Mouse (Mus musculus): ENCODE data around the gene Folr1.

Folr1 gene

DNA sequence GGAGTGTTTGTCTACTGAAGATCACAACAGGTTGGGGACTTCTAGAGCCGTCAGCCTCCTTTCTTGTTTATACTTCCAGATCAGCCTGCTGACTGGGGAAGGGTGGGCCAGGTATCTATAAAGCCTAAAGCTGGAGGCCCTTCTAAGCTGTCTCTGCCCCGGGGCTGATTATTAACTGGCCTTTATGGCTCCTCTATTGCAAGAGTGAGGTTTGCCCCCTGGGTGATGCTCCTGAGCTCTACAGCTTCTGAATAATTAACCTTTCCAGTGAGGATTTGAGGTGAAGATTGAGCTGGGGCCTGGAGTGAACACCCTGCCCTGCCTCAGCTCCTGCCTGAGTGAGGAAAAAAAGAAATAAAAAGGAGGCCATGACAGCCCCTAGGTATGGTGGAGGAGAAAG lies at the start of gene Folr1:
TSS of gene Folr1 (minus strand) at position 160 of the 400 bp plus-strand sequence.
- in situ Hi-C loops (cut with MboI; ENCODE audit: unreplicated experiment in 2 of 2), result loop anchor here in 1 of 2 experiments (25.0 kb wide), 1 partner anchor 208 kb away; the partner anchor contains the start of gene Clpb

DNA sequence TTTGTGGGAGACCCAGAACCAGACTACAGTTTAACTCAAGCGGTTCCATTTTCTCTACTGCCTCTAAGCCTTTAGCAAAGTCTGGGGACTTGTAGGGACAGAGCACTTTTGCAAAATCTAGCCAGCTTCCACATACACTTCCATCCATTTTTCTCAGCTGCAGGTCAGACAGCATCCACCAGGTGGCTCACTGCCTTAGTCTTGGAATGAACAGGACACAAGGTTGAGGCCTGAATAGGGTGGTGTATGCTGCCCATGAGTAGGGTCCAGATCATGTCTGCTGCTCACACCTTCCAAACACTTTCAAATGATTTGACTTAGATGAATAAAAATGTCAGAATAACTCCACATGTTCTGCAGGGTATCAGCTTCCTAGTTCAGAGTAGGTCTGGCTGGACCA lies 47.5 kb upstream of the Folr1 start:
- in situ Hi-C loops (cut with MboI; ENCODE audit: unreplicated experiment in 2 of 2), result loop anchor here (5.0 to 10.0 kb wide), 5 partner anchors 87 to 243 kb away; partner anchors contain the start of gene Trpc2 (in 1 of the 2)

DNA sequence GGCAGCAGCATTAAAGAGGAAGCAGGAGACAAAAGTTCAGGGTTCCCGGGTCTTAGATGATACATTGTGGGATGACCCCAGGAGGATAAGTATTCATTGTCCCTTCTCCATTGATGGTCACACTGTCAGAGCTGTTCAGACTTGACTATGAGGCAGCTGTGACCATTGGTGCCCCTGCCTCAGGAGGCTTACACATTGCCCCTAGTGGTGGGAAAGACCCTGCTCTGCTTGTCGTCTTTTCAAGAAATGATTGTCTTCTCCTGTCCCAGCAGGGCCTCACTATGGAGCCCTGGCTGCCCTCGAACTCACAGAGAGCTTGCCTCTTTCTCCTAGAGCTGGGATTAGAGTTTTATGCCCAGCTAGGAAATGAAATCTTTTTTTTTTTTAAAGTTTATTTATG lies 41.4 kb upstream of the Folr1 start:
- in situ Hi-C loops (cut with MboI; ENCODE audit: unreplicated experiment in 2 of 2), result loop anchor here (10.0 kb wide), 2 partner anchors 93 to 237 kb away; no protein-coding TSS in a partner anchor

DNA sequence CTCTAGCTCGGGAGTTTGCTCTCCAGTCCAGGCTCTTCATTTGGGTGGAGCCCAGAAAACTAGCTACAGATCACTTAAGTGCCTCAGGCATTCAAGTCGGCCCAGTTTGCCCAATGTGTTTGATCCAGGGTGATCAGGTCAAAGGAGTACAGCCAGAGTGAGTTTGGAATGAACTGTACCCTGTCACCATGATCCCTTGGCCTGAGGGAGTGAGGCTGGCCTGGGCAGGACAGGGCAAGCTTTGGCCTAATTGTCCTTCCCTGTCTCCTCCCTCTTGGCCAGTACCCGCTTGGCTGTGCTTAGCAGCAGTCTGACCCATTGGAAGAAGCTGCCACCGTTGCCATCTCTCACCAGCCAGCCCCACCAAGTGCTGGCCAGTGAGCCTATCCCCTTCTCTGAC lies 39.5 kb upstream of the Folr1 start:
- in situ Hi-C loops (cut with MboI; ENCODE audit: unreplicated experiment in 2 of 2), result loop anchor here (10.0 kb wide), 2 partner anchors 95 to 235 kb away; no protein-coding TSS in a partner anchor

DNA sequence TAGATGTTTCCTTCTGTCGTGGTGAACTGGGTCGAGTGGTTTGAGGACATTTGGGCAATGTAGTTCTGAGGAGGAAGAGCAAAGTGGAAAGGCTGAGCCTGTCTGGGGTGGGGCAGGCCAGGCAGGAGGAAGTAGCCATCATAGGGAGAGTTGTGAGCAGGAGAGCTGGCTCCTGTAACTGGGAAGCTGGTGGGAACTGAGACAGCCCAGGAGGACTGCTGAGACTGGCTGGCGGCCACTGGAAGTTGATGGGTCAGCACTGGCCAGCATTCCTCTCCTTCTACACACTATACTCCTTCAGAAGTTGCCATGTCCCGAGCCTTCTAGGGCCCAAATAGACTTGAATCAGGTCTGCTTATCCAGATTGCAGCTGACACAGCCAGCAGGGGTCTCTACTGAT lies 37.8 kb upstream of the Folr1 start:
- in situ Hi-C loops (cut with MboI; ENCODE audit: unreplicated experiment in 2 of 2), result no loop called here

DNA sequence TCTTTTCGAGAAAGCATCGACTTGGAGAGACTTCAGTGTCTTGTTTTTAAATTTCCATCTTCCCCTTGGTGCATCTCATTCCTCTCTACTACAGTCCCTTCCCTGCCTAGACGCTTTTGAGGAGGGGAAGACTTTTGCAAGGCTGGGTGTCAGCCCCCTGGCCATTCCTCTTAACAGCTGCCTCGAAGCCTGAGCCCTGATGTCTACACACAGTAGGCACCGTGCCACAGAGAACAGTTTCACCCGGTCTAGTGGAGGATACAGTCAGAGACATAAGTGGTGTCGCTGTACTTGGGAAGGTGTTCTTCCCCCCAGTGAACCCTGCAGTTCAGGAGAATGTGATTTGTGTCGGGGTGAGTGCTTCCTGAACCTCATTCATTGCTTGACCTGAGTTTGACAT lies 36.1 kb upstream of the Folr1 start:
- in situ Hi-C loops (cut with MboI; ENCODE audit: unreplicated experiment in 2 of 2), result no loop called here

DNA sequence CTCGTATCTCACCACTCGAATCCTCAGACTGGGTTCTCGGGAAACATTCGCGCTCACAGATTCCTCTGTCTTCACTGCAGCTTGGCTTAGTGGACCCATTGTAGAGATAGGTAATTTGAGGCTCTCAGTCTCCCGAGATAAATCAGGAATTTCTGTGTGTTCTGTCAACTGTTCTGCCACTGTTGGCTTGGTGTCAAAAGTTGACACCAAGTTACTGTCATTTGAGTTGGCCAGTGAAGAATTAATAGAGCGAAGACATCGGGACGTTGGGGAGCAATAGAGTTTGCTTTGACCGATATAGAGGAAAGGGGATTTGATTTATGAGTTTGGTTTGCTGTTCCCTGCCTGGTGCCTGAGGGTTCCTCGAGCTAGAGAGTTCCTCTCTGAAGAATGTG lies 35.7 kb upstream of the Folr1 start, which contains the start of gene Tomt:
TSS of gene Tomt (minus strand) at position 73 of the 395 bp plus-strand sequence.
- in situ Hi-C loops (cut with MboI; ENCODE audit: unreplicated experiment in 2 of 2), result no loop called here

DNA sequence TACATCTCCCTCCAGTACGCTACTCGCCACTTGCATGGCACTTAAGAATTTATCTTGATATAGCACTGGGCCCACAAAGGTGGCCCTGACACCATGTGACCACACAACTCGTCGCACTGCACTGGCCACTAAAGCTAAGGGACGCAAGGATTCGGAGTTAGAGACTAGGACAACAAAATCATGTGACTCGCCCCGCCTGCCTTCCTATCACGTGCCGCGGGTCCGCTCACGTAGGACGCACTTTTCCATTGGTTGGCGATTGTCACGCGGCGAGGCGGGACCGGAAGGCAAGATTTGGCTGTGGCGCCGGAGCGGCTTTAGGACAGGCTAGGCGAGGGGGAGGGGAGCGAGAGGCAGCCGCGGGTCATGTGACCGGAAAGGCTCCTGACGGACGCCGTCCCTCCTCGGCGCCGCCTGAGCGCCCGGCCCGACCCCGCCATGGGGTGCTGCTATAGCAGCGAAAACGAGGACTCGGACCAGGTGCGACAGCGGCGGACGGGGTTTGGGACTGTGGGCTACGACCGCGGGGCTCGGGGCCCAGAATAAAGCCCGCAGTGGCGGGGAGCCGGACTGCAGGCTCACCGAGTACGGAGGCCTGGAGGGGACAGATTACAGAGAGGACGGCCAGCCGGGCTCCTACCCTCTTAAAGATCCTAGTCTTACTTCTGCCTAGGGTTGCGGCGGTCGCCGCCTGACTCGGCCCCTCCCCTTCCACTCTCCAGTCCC lies 35.1 kb upstream of the Folr1 start, which contains the start of gene Lamtor1:
TSS of gene Lamtor1 (plus strand) at position 344 of the 726 bp plus-strand sequence.
- in situ Hi-C loops (cut with MboI; ENCODE audit: unreplicated experiment in 2 of 2), result no loop called here

DNA sequence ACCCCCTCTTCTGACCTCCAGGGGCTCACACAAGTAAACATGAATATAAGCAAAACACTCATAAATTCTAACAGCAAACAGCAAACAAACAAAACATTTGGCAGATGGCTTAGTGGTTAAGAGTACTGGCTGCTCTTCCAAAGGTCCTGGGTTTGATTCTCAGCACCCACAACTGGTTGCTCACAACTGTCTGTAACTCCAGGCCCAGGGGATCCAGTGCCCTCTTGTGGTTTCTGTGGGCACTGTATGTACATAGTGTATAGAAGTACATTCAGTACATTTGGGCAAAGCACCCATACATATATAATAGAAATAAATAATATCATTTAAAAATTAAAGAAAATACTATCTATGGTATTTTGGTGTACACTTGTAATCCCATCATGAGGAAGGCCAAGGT lies 32.3 kb upstream of the Folr1 start:
- in situ Hi-C loops (cut with MboI; ENCODE audit: unreplicated experiment in 2 of 2), result no loop called here

DNA sequence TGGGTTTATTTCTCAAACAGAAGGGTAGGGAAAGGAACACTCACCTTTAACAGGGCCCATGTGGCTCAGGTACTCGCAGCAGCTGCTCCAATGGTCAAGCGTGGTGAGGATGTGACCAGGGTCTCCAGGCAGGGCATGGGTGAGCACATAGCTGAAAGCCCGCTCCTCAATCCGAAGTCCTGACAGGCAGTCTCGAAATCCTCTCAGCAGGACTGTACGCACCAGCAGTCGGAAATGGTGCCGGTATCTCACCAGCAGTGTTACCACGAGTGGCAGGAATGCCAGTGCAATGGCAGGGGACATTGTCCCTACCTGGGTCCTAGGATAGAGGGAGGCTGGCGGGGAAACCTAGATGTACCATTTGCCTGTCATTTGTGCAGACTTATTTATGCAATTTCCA lies 31.4 kb upstream of the Folr1 start:
- in situ Hi-C loops (cut with MboI; ENCODE audit: unreplicated experiment in 2 of 2), result no loop called here

DNA sequence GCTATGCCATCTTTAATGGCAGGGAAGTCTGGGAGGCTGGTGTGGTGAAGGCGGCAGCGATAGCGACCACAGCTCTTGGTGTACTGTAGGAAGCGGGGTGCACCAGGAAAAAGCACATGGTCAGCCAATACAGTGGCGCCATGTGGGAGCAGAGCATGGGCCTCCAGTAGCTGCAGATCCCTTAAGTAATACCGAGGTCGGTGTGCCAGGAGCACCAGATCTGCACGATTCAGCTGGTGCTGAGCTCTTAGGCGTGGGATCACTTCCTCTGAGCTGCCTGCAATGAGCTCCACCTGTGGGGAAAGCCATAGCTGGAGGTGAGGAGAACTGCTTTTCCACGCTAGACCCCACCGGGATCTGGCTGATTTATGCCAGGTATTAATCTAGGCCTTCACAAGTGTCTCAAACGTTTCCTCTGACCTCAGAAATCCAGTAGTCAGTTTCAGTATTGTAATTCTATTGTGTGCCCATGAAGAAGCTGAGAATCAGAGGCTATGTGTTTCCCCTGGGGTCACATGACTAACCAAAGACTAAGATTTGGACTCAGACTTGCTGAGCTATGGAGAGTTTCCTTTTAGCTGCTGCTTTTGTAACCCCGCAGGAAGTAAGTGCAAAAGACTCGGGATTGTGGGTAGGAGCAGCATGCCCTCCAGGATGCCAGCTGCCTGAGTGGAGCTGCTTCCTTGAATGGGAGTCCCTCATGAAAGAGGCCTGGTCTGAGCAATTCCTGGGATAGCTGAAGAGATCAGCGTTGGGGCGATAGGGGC lies 29.9 kb upstream of the Folr1 start:
- in situ Hi-C loops (cut with MboI; ENCODE audit: unreplicated experiment in 2 of 2), result no loop called here

DNA sequence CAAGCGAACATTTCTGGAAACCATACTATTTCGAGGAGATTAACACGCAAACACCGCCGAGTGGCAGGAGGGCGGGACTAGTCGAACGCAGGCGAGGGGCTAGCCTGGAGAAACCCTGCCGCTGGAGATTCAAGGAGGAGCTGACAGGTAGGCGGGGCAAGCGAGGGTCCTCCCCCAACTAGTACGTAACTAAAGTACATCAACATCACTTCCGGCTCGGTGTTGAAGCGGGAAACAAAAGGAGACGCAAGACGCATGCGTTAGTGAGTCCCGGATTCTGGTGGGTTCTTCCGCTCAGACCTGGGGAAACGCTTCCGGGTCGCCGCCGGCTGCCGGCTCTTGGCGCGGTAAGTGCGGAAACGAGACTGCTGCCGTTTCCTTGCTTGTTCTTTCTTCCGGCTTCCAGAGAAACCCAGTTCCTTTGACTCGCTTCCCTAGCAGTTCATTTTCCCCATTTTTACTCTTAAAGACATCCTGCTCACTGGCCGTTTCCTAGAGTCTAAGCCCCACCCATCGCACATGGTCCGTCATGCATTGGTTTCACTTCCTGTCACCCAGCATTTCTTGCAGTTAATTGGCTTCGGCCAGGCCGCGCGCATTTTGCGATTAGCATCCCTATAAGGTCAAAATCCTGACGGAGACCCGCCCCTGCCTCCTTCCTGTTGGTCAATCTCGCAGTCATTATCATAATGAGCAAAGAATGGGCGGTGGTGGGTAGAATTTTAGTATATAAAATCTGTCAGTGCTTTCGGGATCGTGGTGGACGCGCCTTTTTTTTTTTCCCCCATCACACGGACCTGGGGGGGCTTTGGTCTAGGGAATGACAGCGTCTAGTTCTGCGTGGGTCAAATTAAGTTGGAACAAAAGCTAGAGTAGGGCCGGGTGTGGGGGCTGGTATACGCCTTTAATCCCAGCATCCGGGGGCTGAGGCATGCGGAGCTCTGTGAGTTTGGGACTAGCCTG lies 25.8 kb upstream of the Folr1 start:
- in situ Hi-C loops (cut with MboI; ENCODE audit: unreplicated experiment in 2 of 2), result loop anchor here in 1 of 2 experiments (5.0 kb wide), 1 partner anchor 36 kb away; the partner anchor contains the start of genes Lrrc51 and Numa1

DNA sequence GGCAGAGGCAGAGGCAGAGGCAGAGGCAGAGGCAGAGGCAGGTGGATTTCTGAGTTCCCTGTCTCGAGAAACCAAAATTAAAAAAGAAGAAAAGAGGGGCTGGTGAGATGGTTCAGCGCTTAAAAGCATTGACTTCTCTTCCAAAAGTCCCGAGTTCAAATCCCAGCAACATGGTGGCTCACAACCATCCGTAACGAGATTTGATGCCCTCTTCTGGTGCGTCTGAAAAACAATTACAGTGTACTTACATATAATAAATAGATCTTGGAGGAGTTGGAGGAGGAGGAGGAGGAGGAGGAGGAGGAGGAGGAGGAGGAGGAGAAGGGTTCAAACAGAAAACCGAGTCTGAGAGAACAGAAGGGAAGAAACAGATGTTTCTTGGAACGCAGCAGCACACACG lies 25.1 kb upstream of the Folr1 start:
- in situ Hi-C loops (cut with MboI; ENCODE audit: unreplicated experiment in 2 of 2), result loop anchor here in 1 of 2 experiments (5.0 kb wide), 1 partner anchor 37 kb away; the partner anchor contains the start of genes Lrrc51 and Numa1

DNA sequence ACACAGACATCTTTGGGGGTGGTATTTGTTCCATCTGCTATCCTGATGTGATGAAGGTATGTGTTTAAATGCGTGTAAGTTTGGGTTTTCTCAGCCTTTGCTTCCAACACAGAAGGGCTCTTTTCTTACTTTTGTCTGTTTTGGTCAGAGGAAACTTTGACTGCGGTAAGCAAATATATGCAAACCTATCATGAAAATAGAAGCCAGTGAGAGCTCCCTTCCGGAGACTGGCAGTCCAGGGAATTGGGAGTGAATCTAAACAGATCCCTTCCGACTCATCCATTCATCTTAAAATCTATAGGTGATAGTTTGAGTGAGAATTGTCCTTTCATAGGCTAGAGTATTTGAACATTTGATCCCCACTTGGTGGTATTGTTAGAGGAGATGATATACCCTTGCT lies 17.9 kb upstream of the Folr1 start:
- in situ Hi-C loops (cut with MboI; ENCODE audit: unreplicated experiment in 2 of 2), result no loop called here

DNA sequence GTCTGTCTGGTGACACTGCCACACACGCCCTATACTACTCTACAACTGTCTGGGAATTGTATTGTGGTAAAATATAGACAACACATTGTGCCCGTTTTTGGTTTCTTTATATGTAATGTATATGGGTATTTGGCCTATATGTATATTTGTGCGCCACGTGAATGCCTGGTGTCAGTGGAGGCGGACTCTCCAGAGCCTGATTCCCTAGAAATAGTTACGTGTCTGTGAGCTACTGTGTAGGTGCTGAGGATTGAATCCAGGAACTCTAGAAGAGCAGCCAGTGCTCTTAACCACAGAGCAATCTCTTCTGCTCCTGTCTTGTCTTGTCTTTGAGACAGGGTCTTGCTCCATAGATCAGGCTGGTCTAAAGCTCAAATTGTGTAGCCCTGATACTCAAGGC lies 15.7 kb upstream of the Folr1 start:
- in situ Hi-C loops (cut with MboI; ENCODE audit: unreplicated experiment in 2 of 2), result no loop called here

DNA sequence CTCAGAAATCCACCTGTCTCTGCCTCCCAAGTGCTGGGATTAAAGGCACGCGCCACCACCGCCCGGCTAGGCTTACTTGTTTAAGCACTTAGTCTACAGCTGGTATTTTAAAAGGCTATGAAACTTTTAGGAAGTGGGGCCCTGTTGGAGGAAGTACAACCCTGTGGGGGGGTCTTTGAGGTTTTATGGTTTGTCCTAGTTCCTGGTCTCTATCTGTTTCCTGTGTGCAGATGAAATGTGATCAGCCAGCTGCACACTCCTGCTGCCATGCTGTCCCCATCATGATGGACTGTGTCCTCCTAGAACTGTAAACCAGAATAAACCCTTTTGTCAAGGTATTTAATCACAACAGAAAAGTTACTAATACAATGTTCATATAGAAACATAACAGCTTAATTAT lies 13.6 kb upstream of the Folr1 start:
- in situ Hi-C loops (cut with MboI; ENCODE audit: unreplicated experiment in 2 of 2), result no loop called here

DNA sequence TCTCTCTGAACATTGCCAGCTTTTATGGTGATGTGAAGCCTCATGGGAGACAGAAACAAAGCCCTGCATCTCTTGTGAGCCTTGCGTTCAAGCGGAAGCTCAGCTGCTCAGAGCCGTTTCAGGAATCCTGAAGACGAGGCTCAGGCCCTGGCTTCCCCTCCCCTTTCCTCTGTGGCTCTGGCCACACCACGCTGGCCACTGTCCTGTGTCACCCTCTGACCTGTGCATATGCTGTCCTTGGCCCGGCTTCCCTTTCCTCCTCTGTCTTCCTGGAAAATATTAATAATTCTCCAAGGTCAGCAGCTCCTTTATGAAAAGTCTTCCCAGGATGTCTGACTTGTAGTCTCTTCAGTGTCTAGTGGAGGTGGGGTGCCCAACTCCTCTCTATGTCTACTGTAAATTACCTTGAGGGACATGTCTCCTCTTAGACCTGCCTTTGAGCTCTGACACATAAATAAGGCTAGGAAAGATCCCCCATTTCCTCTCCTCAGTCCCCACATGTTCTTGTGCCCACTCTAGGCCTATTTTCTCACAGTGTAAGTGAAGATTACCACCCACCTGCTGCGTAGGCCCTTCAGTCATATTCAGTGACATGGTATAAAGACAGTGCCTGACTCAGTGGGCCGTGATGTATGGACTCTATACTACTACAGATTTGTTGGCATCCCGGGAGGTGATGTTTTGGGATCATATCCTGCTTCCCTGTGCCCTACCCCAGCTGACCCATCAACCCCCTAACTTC lies 12.0 kb upstream of the Folr1 start:
- in situ Hi-C loops (cut with MboI; ENCODE audit: unreplicated experiment in 2 of 2), result no loop called here

DNA sequence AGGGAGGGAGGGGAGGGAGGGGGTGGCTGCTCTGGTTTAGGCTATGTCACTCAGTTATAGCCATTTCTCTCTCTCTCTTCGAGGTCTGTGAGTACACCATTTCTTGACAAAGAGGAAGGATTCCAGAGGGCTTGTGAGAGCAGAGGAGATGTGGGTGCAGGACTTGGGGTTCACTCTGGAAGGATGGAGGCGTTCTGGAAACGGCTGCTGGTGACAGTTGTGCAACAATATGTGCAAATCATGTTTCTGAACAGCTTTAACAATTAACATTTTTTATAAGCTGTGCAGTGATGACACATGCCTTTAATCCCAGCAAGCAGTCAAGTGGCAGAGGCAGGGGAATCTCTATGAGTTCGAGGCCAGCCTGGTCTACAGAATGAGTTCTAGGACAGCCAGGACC lies 10.3 kb upstream of the Folr1 start:
- in situ Hi-C loops (cut with MboI; ENCODE audit: unreplicated experiment in 2 of 2), result no loop called here

DNA sequence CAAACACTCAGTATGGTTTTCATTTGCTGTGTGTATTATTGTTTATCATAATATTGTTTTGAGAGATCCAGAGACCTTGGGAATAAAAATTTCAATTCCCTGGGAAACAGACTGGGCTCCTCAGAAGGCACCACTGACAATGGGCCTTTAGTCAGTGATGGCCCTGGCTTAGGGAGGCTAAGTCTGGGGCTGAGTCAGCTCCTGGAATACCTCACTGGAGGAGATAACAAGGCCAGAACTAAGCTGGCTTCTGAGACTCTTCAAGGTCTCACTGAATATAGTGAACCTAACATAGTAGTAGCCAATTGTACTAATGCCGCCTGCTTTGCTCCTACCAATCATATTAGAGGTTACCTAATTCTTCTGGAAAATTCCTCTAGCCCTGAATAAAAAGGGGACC lies 5.4 kb upstream of the Folr1 start:
- in situ Hi-C loops (cut with MboI; ENCODE audit: unreplicated experiment in 2 of 2), result no loop called here

DNA sequence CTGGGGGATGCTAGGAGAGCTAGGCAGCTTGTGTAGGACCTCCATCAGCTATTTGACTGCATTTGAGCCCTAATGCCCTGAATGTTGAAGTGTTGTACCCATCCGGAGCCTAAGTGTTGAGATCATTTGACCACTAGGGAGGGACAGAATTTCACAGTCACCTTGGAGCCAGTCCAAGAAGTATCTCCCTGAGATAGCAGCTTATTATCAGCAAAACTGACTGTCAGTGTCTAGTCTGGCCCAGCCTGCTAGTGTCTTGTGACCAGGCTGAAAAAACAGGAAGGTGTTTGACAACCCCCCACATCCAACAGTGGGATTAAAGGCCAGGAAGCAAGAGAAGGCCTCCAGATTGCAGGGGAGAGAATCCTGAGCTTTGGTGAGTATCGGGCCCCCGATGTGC lies 708 bp upstream of the Folr1 start:
- in situ Hi-C loops (cut with MboI; ENCODE audit: unreplicated experiment in 2 of 2), result loop anchor here in 1 of 2 experiments (25.0 kb wide), 1 partner anchor 209 kb away; the partner anchor contains the start of gene Clpb

Data from v-Abl transformed pro-B cells (cell line).